In genomic region chr8:109413386-109413785, GRCm38 (mm10) we compare ENCODE assay signal across 27 mouse cellular contexts.
"Had no signal": no experiment of that assay in that cellular context is flagged by ENCODE, and none has a peak within 500 bp of the region (broad histone marks: within the 10 kb centered on the region; RNA-seq: fewer than 3 reads in every experiment).

No protein-coding gene starts in this region.

- H3K36me3 ChIP-seq: embryonic facial prominence, embryonic 10.5 days; embryonic facial prominence, embryonic 12.5 days; embryonic facial prominence, embryonic 13.5 days; embryonic facial prominence, embryonic 15.5 days; forebrain, embryonic 10.5 days; forebrain, embryonic 12.5 days; forebrain, embryonic 15.5 days had no signal

- DNase-seq: cerebellum, adult 9-10 months; cerebellum, adult 9-11 months; cerebellum, postnatal 10 days; cerebellum, postnatal 14 days; cerebellum, postnatal 25 days; cerebellum, postnatal 36 days; embryo, embryonic 11 days; forebrain, postnatal 0 days; gastrocnemius, adult 2 months; gastrocnemius, postnatal 10 days; gastrocnemius, postnatal 14 days; gastrocnemius, postnatal 25 days; gastrocnemius, postnatal 36 days; heart, adult 11 months; heart, adult 18-20 months; heart, adult 2 months had no signal

- ATAC-seq: forebrain, embryonic 13.5 days; forebrain, embryonic 14.5 days; forebrain, embryonic 15.5 days; forebrain, embryonic 16.5 days; forebrain, postnatal 0 days had no signal

- H3K27ac ChIP-seq: embryonic facial prominence, embryonic 10.5 days; embryonic facial prominence, embryonic 12.5 days; embryonic facial prominence, embryonic 13.5 days; embryonic facial prominence, embryonic 15.5 days; forebrain, embryonic 10.5 days; forebrain, embryonic 12.5 days; forebrain, embryonic 13.5 days; forebrain, embryonic 15.5 days; gastrocnemius, adult 2 months; heart, adult 2 months had no signal

- H3K4me2 ChIP-seq: embryonic facial prominence, embryonic 12.5 days; embryonic facial prominence, embryonic 13.5 days; embryonic facial prominence, embryonic 15.5 days; forebrain, embryonic 12.5 days; forebrain, embryonic 13.5 days; forebrain, embryonic 15.5 days had no signal

- H3K27me3 ChIP-seq: embryonic facial prominence, embryonic 12.5 days; embryonic facial prominence, embryonic 13.5 days; embryonic facial prominence, embryonic 15.5 days; forebrain, embryonic 13.5 days; forebrain, embryonic 15.5 days had no signal

- H3K9me3 ChIP-seq: embryonic facial prominence, embryonic 10.5 days; embryonic facial prominence, embryonic 12.5 days; embryonic facial prominence, embryonic 13.5 days; embryonic facial prominence, embryonic 15.5 days; forebrain, embryonic 10.5 days; forebrain, embryonic 12.5 days; forebrain, embryonic 13.5 days; forebrain, embryonic 15.5 days had no signal

- H3K9ac ChIP-seq: embryonic facial prominence, embryonic 12.5 days; embryonic facial prominence, embryonic 13.5 days; embryonic facial prominence, embryonic 15.5 days; forebrain, embryonic 12.5 days; forebrain, embryonic 13.5 days; forebrain, embryonic 15.5 days; forebrain, postnatal 0 days had no signal

- H3K4me3 ChIP-seq: embryonic facial prominence, embryonic 10.5 days; embryonic facial prominence, embryonic 12.5 days; embryonic facial prominence, embryonic 13.5 days; embryonic facial prominence, embryonic 15.5 days; erythroblast, embryonic 14.5 days; forebrain, embryonic 10.5 days; forebrain, embryonic 12.5 days; forebrain, embryonic 13.5 days; forebrain, embryonic 15.5 days; gastrocnemius, adult 2 months; heart, adult 2 months had no signal
